Mouse (Mus musculus) kidney, postnatal 14 days (tissue): ENCODE measurements around the gene Aven.
A peak's percentile ranks its signal among the peaks of the same experiment; 100 is the strongest.

Experiments used
- DNase-seq: peaks from one replicate; pipeline ENCODE4 v3.0.0; 2022; ENCODE audit warnings: mixed read lengths

Gene Aven

DNA sequence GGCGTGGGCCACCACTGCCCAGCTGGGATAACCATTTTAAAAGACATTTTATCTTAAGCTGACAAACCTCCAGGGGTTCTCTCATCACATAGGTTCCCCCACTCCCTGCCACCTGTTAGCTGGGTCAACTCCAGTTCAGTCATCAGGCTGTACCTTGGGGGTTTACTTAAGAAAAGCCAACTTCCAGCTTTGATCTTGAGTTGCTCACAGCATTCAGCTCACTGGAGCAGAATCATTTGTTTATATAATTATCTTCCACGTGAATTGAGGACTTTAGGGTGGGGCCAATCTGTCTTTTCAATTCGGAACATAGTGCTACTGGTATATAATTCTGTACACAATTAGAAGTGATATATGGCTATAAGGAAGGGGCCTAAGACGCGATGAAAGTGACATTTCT lies 1.1 kb upstream of the Aven start:
- DNase-seq = no peak

DNA sequence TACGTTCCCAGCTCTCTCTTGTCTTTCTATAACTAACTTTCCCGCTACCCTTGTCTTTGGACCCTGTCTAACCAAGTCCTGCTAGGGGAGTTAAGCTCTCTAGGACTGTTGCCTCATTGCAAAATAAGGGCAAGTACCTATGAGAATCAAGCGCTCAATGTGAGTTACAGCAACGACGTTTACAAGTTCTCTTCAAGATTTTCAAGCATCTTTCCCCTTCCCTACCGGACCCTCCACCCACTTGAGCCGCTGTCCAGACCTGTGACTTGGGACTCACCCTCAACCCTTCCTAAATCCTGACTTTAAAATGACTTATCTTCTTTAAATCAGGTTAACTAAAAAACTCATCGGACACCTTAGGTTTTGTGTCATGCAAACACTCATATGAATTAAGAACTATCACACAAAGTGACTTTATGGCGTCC lies 321 bp upstream of the Aven start:
- DNase-seq = no peak

DNA sequence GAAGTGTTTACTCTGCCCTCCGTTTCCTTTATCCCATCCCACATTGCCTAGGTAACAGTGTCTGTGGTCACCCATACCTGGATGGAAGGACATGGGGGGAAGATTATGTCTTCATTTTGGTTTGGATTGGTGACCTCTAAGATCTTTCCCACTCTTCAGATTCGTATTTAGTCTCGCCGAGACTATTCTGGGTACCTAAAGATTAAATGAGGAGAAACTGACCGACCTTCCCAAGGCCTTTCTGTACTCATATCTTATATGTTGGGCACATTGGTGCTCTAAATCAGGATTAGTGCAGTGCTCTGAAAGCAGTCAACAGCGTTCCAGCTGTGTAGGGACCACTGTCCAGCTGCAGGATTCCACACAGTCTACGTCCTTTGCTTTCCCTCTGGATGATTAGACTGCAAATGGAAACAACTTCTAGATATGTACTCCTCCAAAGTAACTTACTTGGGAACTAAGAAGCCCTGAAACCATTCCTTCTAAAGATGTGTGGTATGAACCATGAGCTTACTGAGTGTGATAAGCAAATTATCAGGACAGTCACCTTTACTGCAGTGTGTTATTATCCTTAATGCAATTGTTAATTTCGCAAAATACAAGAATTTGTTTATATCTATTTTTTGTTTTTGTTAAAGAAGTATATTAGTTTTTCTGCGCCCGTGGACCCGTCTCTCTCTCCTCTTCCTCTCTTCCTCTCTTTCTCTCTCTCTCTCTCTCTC lies 936 bp downstream of the Aven start:
- no peak for DNase-seq

DNA sequence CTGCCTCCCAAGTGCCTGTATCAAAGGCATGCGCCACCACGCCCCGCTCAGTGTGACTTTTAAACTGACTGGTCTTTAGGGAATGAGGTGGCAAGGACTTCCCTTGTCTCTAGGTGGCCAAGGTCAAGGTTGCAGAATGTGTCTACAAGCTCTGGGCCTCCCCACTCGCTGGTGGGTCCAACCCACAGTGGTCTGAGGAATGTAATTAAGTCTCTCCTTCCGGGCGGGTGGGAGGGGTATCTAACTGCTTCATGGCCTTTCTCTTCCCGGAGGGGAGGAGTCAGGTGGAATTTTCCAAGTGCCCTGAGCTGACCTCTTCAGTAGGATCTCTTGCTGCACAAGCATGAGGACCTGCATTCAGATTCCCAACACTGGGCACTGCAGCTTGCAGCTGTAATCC lies 5.1 kb downstream of the Aven start:
- DNase-seq = peak; percentile 27

DNA sequence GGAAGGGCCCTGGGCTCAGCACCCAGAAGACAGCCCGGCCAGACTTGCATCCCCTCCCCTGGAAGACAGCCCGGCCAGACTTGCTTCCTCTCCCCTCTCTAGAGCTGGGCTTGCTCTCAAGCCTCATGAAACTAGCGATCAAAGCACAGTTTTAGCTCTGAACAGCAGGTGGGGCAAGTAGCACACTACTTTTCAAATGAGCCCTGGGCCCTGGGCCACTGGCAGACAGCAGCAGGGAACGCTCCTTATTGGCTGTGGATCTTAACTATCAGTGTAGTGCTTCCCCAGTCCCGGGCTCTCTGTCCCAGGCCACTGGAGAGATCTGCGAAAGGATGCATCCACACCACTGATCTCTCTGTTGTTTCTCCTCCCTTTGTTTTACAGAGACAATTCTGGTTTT lies 8.4 kb downstream of the Aven start:
- peak; percentile 85 for DNase-seq

DNA sequence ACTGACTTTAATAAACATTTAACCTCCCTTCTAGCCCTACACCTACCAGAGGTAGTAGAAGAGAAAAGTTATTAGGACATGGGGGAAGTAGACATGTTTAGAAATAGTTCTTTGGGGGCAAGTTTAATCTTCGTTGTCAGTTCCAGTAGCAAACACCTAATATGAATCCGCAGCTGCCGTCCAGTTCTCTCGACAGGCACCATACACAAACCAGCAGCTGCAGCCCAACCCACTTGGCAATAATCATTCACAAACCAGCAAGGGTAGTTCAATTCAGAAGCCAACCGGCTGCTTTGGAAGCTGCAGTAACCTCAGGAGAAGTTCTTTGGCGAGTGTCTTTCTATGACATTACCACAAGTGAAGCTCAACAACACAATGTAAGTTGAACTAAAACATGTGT lies 11.2 kb downstream of the Aven start:
- no peak for DNase-seq

DNA sequence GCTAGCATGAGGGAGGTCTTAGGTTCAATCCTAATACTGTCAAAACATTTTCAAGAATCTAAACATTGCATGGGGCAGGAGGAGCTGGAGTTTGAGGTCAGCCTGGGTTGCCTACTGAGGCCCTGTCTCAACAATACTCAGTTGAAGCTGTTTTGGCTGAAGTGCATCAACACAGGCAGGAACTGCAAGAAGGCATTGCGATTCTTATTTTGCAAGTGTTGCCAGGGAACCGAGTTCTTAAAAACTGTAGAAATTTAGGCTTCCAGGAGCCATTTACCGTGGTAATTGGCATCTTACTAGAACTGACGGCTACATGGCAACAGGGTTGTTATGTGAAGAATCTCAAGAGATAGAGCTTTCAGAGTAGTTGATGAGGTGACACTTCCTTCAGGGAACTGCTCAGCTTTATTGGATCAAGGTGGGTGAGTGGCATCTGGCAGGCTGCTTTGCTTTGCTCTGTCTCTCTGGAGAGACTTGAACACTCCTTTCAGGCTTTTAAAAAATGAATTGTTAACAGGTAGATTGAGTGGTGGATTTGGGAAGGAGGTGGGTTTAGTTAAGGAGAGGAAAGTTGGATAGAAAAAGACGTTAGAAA lies 14.2 kb downstream of the Aven start:
- no peak for DNase-seq

DNA sequence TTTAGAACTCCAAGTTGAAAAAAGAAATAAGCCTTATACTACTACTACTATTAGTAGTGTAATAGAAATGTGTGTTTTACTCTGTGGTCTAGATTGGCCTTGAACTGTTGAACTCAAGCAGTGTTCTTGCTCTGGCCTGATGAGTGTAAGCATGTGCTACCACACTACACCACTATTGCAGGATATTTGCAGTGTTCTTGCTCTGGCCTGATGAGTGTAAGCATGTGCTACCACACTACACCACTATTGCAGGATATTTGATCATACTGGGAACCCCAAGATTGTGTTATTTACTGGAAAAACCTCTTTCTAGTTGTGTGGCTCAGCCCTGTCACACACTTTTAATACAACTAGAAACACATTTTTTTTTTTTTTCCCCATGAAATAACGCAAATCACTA lies 14.7 kb downstream of the Aven start:
- no peak for DNase-seq

DNA sequence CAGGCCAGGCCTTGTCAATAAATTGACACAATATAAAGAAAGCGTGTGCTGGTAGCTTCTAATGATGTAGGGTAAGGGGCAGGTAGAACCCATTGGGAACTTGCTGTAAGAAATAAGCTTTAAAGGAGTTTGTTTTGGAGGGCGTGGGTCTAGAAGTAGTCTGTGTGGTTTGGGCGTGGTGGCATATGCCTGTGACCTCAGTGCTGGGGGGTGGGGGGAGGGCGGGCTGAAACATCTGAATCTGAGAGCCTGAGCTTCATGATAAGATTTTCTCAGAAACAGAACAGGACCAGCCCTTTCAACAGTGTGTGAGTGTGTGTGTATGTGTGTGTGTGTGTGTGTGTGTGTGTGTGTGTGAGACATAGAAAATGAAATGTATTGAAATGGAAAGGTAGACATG lies 17.4 kb downstream of the Aven start:
- DNase-seq = no peak

DNA sequence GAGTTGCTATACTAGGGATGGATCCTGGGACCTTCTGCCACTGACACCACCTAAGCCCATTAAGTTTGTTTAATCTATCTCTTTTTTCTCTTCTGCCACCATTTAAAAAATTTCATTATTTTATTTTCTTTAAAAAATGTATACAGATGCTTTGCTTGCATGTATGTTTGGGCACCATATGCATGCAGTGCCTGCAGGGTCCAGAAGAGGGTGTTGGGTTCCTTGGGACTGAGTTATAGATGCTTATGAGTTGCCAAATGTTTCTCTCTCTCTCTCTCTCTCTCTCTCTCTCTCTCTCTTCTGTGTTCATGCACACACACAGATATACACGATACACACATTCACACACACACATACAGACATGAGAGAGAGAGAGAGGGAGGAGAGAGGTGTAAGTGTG lies 20.3 kb downstream of the Aven start:
- DNase-seq = no peak

DNA sequence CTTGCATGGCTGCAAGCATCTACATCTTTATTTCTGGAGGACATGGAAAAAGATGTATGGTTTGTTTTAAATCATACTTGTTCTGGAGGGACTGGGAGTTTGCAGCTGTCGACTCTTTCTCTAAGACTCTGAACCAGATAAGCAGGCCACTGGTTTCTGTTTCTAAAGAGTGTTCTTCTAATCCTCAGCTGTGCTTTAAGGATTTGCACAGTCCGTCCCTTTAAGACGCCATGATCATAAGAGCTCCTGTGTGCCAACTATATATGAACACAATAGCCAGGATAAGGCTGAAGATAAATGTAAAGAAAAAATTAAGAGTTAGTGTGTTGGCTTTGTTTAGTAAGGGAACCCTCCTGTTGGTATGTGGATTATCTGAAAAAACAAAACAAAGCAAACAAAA lies 24.0 kb downstream of the Aven start:
- DNase-seq = no peak

DNA sequence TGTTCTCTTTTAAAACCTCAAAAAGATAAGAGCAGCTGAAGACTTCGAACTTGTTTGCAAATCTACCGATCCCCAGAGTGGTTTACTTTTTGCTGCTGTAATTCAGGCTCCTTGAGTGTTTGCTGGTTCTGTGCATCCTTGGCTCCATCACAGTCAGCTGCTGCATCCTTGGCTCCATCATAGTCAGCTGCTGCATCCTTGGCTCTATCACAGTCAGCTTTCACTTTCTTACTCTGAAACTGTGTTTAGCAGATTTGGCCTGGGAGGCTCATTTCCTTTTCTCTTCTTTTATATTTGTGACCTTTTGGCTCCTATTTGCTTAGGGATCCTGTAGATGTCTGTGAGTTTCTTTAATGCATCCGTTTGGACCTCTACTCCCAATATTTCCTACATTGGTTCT lies 24.5 kb downstream of the Aven start:
- DNase-seq = no peak

DNA sequence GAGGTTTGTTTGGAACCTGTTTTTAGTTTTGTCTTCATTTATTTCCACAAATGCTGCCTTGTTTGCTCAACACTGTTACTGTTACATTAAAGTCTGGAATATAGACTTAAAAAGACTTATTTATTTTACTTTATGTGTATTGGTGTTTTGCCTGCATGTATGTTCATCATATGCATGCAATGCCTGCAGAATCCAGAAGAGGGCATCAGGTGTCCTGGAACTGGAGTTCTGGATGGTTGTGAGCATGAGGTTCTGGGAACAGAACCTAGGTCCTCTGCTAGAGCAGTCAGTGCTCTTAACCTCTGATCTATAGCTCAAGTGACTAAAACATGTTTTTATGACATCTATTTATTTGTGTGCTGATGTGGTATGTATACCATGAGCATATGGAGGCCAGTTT lies 25.8 kb downstream of the Aven start:
- no peak for DNase-seq

DNA sequence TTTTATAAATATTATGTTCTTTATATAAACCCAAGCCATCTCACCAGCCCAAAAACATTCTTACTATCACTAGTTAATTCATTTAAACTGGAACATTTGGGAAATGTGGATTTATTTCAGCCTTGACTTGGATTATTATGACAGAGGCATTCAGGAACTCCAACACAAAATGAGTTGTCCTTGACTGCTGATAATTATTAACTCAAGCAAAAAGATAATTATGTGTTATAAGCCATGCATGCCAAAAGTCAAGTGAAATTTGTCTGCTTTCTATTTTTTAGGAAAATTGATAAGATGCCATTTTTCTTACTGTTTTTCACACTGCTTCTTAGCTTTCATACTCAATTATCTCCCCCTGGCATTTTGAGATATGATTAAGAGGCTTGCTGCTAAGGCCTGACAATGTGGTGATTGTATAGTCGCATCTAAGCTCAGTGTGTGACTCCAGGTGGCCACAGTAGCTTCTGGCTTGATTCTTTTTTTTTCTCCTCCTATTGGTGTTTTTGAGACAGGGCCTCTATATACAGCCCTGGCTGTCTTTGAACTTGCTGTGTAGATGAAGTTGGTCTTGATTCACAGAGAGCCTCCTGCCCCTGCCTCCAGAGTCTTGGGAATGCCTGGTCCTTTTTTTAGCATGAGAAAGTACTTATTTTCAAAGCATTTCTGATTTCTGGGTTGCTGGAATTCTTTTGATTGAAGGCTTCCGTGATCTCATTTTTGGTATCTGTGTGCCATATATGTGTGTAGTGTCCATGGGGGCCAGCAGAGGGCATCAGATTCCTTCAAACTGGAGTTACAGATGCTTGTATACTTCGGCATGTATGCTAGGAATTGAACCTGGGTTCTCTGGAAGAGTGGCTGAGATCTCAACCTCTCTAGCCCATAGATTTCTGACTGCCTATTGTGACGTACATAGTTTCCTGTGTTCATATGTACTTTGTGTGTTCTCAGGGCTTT lies 28.0 kb downstream of the Aven start:
- no peak for DNase-seq

DNA sequence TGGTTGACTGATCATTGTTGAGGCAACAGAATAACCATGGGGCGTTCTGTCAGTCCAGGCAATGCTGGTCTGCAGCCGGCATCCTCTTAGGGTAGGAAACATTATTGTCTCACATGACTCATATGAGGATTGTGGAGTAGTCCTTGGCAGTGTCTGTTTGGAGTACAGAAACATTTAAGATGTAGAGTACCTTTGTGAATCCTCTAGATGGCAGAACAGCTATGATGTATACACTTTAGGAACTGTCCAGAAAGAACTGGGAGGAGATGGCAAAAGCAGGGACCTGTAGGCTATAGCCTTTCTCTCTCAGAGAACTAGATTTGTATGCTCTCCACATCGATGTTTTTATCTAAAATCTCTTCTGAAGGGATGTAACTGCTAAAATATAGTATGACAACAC lies 34.2 kb downstream of the Aven start:
- DNase-seq = no peak

DNA sequence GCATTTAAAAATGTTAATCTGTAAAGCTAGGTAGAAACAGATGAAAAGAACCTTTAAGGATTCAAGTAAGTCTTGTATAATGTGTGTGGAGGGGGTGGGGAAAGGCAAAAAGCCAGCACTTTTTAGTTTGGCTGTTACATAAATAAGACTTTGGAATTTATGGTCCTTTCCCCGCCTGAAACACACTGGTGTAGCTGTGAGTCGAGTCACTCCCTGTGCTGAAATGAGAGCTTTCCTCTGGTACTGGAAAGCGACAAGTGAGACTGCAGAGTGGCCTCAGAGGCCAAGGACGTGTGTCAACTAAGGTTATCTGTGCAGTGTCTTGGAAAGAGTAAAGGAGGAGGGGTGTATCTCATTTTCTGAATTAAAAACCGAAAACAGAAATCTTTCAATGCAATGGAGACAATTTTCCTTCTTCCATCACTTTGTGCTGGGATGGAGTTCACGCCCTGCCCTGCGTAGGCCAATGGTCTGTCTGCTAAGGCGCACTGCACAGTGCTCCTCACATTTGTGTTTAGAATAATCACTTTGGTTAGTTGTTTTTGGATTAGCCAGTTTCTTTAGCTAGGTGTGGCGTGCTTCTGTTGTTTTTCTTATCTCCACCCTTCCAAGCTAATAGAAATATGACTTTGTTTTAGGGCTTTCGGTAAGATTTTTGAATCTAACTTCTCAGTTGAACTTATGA lies 40.2 kb downstream of the Aven start:
- DNase-seq = no peak

DNA sequence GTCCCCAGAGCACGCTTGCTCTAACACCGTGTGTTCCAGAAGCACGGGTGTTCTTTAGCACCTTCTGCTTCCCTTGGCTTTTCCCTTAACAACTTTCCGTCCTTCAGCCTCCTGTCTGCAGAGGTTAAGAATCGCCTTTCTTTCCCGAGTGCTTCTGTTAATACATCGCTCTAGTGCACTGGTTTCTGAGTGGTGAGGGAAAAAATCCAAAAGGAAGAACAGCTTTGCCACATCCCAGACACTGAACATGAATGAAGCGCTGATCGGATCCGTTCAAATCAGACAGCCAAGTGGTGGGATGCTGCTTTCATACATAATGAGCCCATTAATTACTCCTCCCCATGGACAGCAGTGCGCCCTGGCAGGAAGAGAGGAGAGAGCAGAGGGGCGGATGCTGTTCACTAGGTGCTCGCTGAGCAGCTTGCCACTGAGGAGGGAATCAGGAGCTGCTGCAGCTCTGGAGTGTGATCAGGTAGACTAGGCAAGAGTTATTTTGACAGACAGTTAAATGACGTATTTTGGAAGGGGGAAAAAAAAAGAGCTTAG lies 42.0 kb downstream of the Aven start:
- DNase-seq = no peak

DNA sequence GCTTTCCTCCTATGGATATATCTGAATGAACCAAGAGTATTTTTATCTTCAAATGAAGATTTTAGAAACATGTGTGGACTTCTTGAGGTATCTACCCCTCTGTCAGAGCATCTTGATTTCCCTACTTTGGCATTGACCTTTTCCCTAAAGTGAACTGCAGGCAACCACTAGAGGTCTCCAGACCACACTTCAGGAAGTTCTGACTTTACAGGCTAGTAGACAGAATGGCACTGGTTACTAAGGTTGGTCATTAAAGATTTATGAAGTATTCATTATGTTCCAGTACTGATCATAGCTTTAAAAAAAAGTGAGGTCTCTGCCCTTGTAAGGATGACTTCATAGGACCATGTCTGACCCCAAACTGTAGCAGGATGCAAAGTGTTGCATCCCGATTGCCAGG lies 46.0 kb downstream of the Aven start:
- DNase-seq = peak; percentile 10

DNA sequence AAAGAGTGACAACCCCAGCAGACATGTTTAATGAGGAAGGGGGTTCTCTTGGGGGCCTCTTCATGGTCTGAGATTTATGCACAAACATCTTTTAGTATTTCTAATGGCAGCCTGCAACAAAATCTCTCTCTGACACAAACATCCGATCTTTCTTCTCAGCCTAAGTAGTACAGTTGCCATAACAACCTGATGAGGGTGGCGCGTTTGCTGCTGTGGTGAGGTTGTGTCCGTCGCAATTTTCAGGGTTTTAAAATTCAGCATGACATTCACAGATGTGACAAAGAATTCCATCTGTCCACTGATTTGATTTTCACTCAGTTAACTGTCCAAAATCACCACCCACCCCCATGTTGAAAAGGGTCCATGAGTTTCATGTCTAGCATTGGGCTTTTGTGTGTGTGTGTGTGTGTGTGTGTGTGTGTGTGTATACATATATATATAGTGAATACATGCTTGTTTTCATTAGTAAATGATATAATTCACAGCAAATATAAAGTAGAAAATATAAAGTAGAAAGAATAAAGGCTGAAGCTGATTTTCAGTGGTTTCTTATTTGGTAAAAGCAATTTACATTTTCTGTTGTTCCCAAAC lies 49.0 kb downstream of the Aven start:
- no peak for DNase-seq

DNA sequence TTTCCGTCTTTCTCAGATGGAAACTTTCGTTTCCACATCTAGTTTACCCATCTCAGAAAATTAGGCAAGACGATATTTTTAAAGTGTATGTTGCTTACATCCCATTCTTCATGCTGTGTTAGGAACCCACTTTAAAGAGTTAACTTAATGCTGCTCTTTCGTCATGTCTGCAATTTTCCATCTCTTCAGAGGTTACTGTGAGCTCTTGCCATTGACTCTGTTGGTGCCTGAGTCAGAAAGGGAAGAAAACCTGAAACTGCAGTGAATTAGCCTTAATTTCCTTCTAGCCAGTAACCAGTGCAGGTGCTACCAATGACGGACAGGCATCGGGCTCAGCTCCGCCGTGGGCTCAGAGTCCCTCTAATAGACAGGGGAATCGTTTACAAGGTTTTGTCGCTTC lies 63.8 kb downstream of the Aven start:
- no peak for DNase-seq

DNA sequence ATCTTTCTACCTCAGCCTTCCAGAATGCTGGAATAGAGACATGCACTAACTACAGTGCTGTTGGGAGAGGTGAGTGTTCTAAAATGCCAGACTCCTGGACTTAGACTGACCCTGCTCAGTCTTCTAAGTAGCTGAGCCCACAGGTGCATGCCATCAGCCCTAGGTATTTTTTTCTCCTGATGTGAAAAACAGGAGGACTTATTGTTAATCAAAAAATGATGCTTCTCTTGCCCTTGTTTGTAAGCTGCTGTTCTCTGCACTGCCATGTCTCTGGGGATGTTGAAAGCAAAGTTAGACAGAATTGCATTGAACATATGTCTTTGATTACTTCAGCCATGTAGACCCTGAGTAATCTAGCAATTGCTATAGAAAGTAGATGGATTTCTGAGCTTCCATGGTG lies 64.7 kb downstream of the Aven start:
- no peak for DNase-seq

DNA sequence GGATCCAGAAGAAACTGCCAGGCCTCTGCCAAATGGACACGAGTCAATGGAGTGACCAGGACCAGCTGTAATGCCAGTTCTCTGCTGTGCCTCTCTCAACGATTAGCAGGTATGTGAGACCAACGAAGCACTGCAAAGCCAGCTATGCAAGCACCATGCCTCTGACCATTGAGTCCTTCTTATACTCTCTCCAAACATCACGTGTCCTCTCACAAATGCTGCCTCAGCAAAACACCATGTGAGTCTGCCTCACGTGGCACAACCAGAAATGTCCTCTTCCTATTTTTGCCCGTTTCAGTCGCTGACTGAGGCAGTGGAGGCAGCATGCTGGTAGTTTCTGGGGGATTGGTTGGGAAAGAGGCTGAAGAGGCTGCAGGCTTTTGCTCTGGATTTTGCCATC lies 68.8 kb downstream of the Aven start:
- DNase-seq = no peak

DNA sequence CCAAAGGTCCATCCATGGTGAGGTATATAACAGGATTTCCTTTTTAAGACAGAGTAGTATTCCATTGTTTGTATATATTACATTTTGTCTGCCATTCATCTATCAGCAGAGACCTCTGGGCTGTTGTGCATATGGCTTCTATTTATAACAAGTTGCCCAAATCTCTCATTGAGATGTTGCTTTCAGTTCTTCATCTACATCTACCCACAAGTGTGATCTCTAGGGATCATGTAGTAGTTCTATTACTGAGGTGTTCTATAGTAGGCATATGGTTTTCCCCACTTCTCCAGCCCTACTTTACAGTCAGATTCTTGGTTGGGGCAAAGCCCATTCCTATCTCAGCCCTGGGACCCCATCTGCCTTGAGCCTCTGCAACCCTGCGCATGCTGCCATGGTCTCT lies 72.3 kb downstream of the Aven start:
- DNase-seq = no peak
